Comparison of ENCODE assay signal across 8 mouse cellular contexts in the genomic region with DNA sequence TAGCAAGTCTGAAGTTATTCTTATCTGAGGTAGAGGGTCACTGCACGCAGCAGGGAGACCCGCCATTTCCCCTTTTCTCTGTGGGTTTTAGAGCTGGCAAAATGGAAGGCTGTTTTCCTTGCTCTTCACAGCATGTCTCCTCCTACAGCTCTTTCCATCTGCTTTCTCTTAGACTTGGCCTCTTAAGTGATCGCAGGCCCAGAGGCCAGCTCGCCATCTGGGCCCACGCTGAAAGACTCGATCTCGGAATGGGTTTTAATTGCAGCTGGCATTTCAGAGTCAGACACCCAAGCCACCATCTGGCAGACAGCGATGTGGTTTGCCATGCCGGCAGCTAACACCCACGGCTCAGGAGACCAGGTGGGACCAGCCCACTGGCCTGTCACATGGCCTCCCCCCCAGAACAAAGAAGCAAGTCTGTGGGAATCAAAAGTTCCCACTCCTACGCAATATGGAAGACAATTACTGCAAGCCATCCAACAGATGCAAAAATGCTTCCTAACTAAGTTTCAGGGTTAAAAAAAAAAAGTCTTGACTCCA. TPM values are rescaled to one million over a fixed set of nuclear protein-coding genes. Genes with fewer than 3 reads are reported as not detected.
A peak's percentile ranks its signal among the peaks of the same experiment; 100 is the strongest.
DNase-seq lines count a peak whose midpoint lies in the region; ATAC-seq and TF ChIP-seq lines count a peak whose summit lies in the region.

No protein-coding gene starts in this region.

- no peak overlapping the region for H3K4me2 ChIP-seq in hindbrain, postnatal 0 days (ENCODE audit: low read depth, low read length)

- DNase-seq in left cerebral cortex, adult 11 months (ENCODE audit: low spot score): peak; percentile 35
- DNase-seq in left cerebral cortex, postnatal 10 days (ENCODE audit: extremely low spot score in 1 of 2, low spot score in 2 of 2): no peak
- DNase-seq in embryo, embryonic 11.5 days (ENCODE audit: low read depth, low spot score): peak; percentile 45
- peak; percentile 81 for DNase-seq in hindbrain, postnatal 0 days (ENCODE audit: low spot score)
- peak; percentile 20 to 58 for DNase-seq in natural killer cell, adult 2 months (ENCODE audit: low spot score in 2 of 2)
- DNase-seq in lung, postnatal 10 days: no peak
- no peak for DNase-seq in urinary bladder, postnatal 25 days (ENCODE audit: low spot score)

- no peaks in the 10 kb centered on the region for H3K9me3 ChIP-seq in hindbrain, postnatal 0 days (ENCODE audit: low read length)

- WGBS in hindbrain, postnatal 0 days: 31% methylated on average over 11 of the region's 11 CpGs

- H3K4me1 ChIP-seq in hindbrain, postnatal 0 days (ENCODE audit: insufficient read depth, low read length): peaks cover 14% of the 10 kb centered on the region; the same call in 1 of the 2 replicates

- no peaks in the 10 kb centered on the region for H3K27me3 ChIP-seq in hindbrain, postnatal 0 days (ENCODE audit: insufficient read depth, low read length)

- no peak overlapping the region for H3K9ac ChIP-seq in hindbrain, postnatal 0 days (replicated peaks; ENCODE audit: low read length)

- intact Hi-C loops in left cerebral cortex, postnatal 10 days (cut with DNase I): no loop called here

- no peaks in the 10 kb centered on the region for H3K36me3 ChIP-seq in hindbrain, postnatal 0 days (ENCODE audit: insufficient read depth, low read length)

- H3K27ac ChIP-seq in hindbrain, postnatal 0 days: no peak overlapping the region

- peak; percentile 81 for ATAC-seq in hindbrain, postnatal 0 days
- no peak for ATAC-seq in monocyte, adult 5-6 weeks (replicated peaks; ENCODE audit: insufficient number of reproducible peaks, low FRiP score, low TSS enrichment, poor library complexity, severe bottlenecking)

- no peak overlapping the region for H3K4me3 ChIP-seq in hindbrain, postnatal 0 days (ENCODE audit: low read length)

- no peak for TF ChIP-seq CTCF in hindbrain, postnatal 0 days (IDR thresholded peaks at IDR 0.05; ENCODE audit: low read depth)

RNA-seq across cellular contexts. Expression of a gene that starts 36.5 kb away (rescaled TPM):
- total RNA-seq in left cerebral cortex, postnatal 10 days (2021): 10 to 100 TPM; 10.3 to 14.2 TPM
- 21.7 and 23.1 TPM in 2 replicates for total RNA-seq in hindbrain, postnatal 0 days (2014; rRNA removed)
- polyA plus RNA-seq in hindbrain, postnatal 0 days (2015; fragmentation: Nextera tagmentation; extraction: Ambion mirVana): 7.2 and 7.7 TPM in 2 replicates
- 87.0 to 88.7 TPM (median 88.0 TPM) in 3 replicates for total RNA-seq in monocyte, adult 5-6 weeks (2017)

Comparison
In these comparisons a context has a peak if more than half of its experiments do, and no peak if none do; other contexts are left out.
1. DNase-seq: peak in left cerebral cortex, adult 11 months (single experiment), embryo, embryonic 11.5 days (single experiment), hindbrain, postnatal 0 days (single experiment) and natural killer cell, adult 2 months (2 of 2); none in left cerebral cortex, postnatal 10 days (0 of 2), lung, postnatal 10 days (single experiment) and urinary bladder, postnatal 25 days (single experiment).